In genomic region chr7:73608804-73609275, GRCm38 (mm10) we compare ENCODE assay signal across 10 mouse cellular contexts.
A peak's percentile ranks its signal among the peaks of the same experiment; 100 is the strongest.
DNase-seq lines count a peak whose midpoint lies in the region; ATAC-seq and TF ChIP-seq lines count a peak whose summit lies in the region.
"Had no signal": no experiment of that assay in that cellular context is flagged by ENCODE, and none has a peak within 500 bp of the region (broad histone marks: within the 10 kb centered on the region; RNA-seq: fewer than 3 reads in every experiment).

No protein-coding gene starts in this region.

- TF ChIP-seq EP300 in CH12.LX (IDR thresholded peaks at IDR 0.05; ENCODE audit: low read length): no peak

- peak overlapping the region; percentile 64 for H3K4me2 ChIP-seq in heart, embryonic 15.5 days
- peak overlapping the region; percentile 93 for H3K4me2 ChIP-seq in CH12.LX (ENCODE audit: insufficient read depth, low read depth, poor library complexity, severe bottlenecking)
- H3K4me2 ChIP-seq in liver, embryonic 13.5 days: peak overlapping the region; percentile 81

- H3K9ac ChIP-seq in heart, embryonic 15.5 days: peak overlapping the region; percentile 30; the same call in 1 of the 2 replicates
- H3K9ac ChIP-seq in CH12.LX (ENCODE audit: insufficient read depth, low read depth): peak overlapping the region; percentile 99
- H3K9ac ChIP-seq in liver, embryonic 13.5 days: no peak overlapping the region

- intact Hi-C loops in gastrocnemius, postnatal 14 days (cut with DNase I; ENCODE audit: low total_unique reads): no loop called here

- TF ChIP-seq POLR2A in CH12.LX (IDR thresholded peaks at IDR 0.05; ENCODE audit: low read depth, low read length): no peak

- no peaks in the 10 kb centered on the region for H3K36me3 ChIP-seq in heart, embryonic 15.5 days
- H3K36me3 ChIP-seq in CH12.LX (replicated peaks in 1 of 2; ENCODE audit: control insufficient read depth in 1 of 2, insufficient read depth in 1 of 2, low read length in 1 of 2): peaks cover 0 to 3% of the 10 kb centered on the region in 2 experiments
- H3K36me3 ChIP-seq in forebrain, embryonic 10.5 days (replicated peaks): no peaks in the 10 kb centered on the region
- no peaks in the 10 kb centered on the region for H3K36me3 ChIP-seq in liver, embryonic 13.5 days

- H3K4me3 ChIP-seq in heart, embryonic 15.5 days: no peak overlapping the region
- peak overlapping the region; percentile 47 to 60 (median 57) for H3K4me3 ChIP-seq in CH12.LX (replicated peaks in 1 of 3; ENCODE audit: low read depth in 2 of 3, low read length in 2 of 3, poor library complexity in 1 of 3)
- H3K4me3 ChIP-seq in forebrain, embryonic 10.5 days: 0 out of 2 replicates have a peak overlapping the region, but pooled peaks have one; percentile 44
- H3K4me3 ChIP-seq in liver, embryonic 13.5 days (replicated peaks): no peak overlapping the region

- no peaks in the 10 kb centered on the region for H3K9me3 ChIP-seq in heart, embryonic 15.5 days (replicated peaks)
- H3K9me3 ChIP-seq in CH12.LX (replicated peaks; ENCODE audit: low read length): no peaks in the 10 kb centered on the region
- no peaks in the 10 kb centered on the region for H3K9me3 ChIP-seq in forebrain, embryonic 10.5 days
- H3K9me3 ChIP-seq in liver, embryonic 13.5 days (replicated peaks): no peaks in the 10 kb centered on the region

- H3K79me2 ChIP-seq in CH12.LX (replicated peaks; ENCODE audit: control insufficient read depth, extremely low read depth, insufficient read depth, poor library complexity, severe bottlenecking): peaks cover 2% of the 10 kb centered on the region; the same call in 1 of the 2 replicates

- ATAC-seq in heart, embryonic 15.5 days (replicated peaks; ENCODE audit: insufficient number of reproducible peaks, insufficient read depth, low FRiP score, low read depth): no peak
- ATAC-seq in liver, embryonic 13.5 days (ENCODE audit: low read depth): no peak
- ATAC-seq: CD4-positive, CD25-positive, alpha-beta regulatory T cell, adult 4 months had no signal

- H3K27me3 ChIP-seq in heart, embryonic 15.5 days: no peaks in the 10 kb centered on the region
- H3K27me3 ChIP-seq in CH12.LX (replicated peaks): no peaks in the 10 kb centered on the region
- H3K27me3 ChIP-seq in forebrain, embryonic 10.5 days (ENCODE audit: poor library complexity, severe bottlenecking): no peaks in the 10 kb centered on the region
- H3K27me3 ChIP-seq in liver, embryonic 13.5 days: no peaks in the 10 kb centered on the region

- in situ Hi-C loops in CH12.LX (cut with MboI; ENCODE audit: low pct_ligation_motif_present, low pct_unique_long_range_greater_than_20kb, low sequenced_read_pairs): loop anchor here (5.0 kb wide), 1 partner anchor 42 kb away; no protein-coding TSS in a partner anchor

- 45% methylated on average over 5 of the region's 5 CpGs for WGBS in heart, embryonic 15.5 days
- 70% methylated on average over 5 of the region's 5 CpGs for WGBS in forebrain, embryonic 10.5 days
- WGBS in liver, embryonic 13.5 days (ENCODE audit: insufficient replicate concordance): 29% methylated on average over 5 of the region's 5 CpGs

- no peak for TF ChIP-seq CTCF in CH12.LX (conservative IDR thresholded peaks at IDR 0.05 in 1 of 2, IDR thresholded peaks at IDR 0.05 in 1 of 2; ENCODE audit: low read depth in 2 of 2, low read length in 2 of 2)

- peaks cover 17% of the 10 kb centered on the region for H3K4me1 ChIP-seq in heart, embryonic 15.5 days (replicated peaks)
- H3K4me1 ChIP-seq in CH12.LX (ENCODE audit: control insufficient read depth in 1 of 2, insufficient read depth in 2 of 2): peaks cover 0 to 19% of the 10 kb centered on the region in 2 experiments; a peak in 3 of 4 replicates
- H3K4me1 ChIP-seq in forebrain, embryonic 10.5 days: peaks cover 46% of the 10 kb centered on the region
- peaks cover 35% of the 10 kb centered on the region for H3K4me1 ChIP-seq in liver, embryonic 13.5 days (replicated peaks)

- DNase-seq in heart, adult 9 months (ENCODE audit: low spot score in 2 of 2): no peak
- no peak for DNase-seq in CH12.LX (ENCODE audit: extremely low read depth)
- DNase-seq in forebrain, embryonic 10.5 days (ENCODE audit: extremely low spot score, low spot score): no peak
- DNase-seq in liver, embryonic 13.5 days: no peak
- DNase-seq in right cerebral cortex, postnatal 14 days: no peak
- no peak for DNase-seq in natural killer cell, adult 2 months (ENCODE audit: low spot score in 2 of 2)
- DNase-seq in gastrocnemius, postnatal 14 days: no peak
- DNase-seq: kidney, adult 11 months had no signal

- dilution Hi-C loops in CH12.LX (cut with MboI; ENCODE audit: extremely low pct_ligation_motif_present, extremely low pct_unique_long_range_greater_than_20kb, low sequenced_read_pairs): no loop called here

- TF ChIP-seq RAD21 in CH12.LX (IDR thresholded peaks at IDR 0.05; ENCODE audit: low read depth, low read length): no peak

- peak overlapping the region; percentile 85 for H3K27ac ChIP-seq in heart, embryonic 15.5 days
- peak overlapping the region; percentile 66 for H3K27ac ChIP-seq in CH12.LX (ENCODE audit: insufficient read depth, low read depth)
- peak overlapping the region; percentile 89 for H3K27ac ChIP-seq in forebrain, embryonic 10.5 days
- H3K27ac ChIP-seq in liver, embryonic 13.5 days: no peak overlapping the region

TF ChIP-seq in CH12.LX, 34 proteins besides CTCF, POLR2A, EP300 and RAD21:
- TF ChIP-seq ZMIZ1 (IDR thresholded peaks at IDR 0.05; ENCODE audit: low read depth, low read length): no peak
- 0 out of 2 replicates have a peak, but pooled peaks have one; percentile 28 for TF ChIP-seq TCF12 (IDR thresholded peaks at IDR 0.05; ENCODE audit: low read depth, low read length)
- peak; percentile 91 for TF ChIP-seq ZNF384 (IDR thresholded peaks at IDR 0.05; ENCODE audit: low read depth, low read length)

Comparison
In these comparisons a context has a peak if more than half of its experiments do, and no peak if none do; other contexts are left out.
1. H3K4me3 ChIP-seq: peak in CH12.LX (3 of 3) and forebrain, embryonic 10.5 days (single experiment); none in heart, embryonic 15.5 days (single experiment) and liver, embryonic 13.5 days (single experiment).
2. Peak in every context shown above with its lines, with median percentiles within 50 percentile points of each other: H3K4me2 ChIP-seq.